ENCODE assay signal across 31 mouse cellular contexts in genomic region chr11:99177925-99178198, GRCm38 (mm10). TPM values are rescaled to one million over a fixed set of nuclear protein-coding genes. Genes with fewer than 3 reads are reported as not detected.
"Had no signal": no experiment of that assay in that cellular context is flagged by ENCODE, and none has a peak within 500 bp of the region (broad histone marks: within the 10 kb centered on the region; RNA-seq: fewer than 3 reads in every experiment).

No protein-coding gene starts in this region.

- H3K27ac ChIP-seq: heart, embryonic 10.5 days; hindbrain, embryonic 10.5 days; hindbrain, embryonic 13.5 days; hindbrain, embryonic 15.5 days; hindbrain, postnatal 0 days; layer of hippocampus, adult 2 months; left cerebral cortex, adult 2 months; limb, embryonic 10.5 days; limb, embryonic 12.5 days; liver, embryonic 13.5 days; liver, embryonic 15.5 days had no signal

- H3K9ac ChIP-seq: heart, embryonic 12.5 days; hindbrain, embryonic 13.5 days; hindbrain, embryonic 15.5 days; limb, embryonic 12.5 days; liver, embryonic 13.5 days; liver, embryonic 15.5 days had no signal

- ATAC-seq: hindbrain, postnatal 0 days had no signal

- H3K4me3 ChIP-seq: heart, embryonic 10.5 days; heart, embryonic 12.5 days; hindbrain, embryonic 10.5 days; hindbrain, embryonic 13.5 days; hindbrain, embryonic 15.5 days; layer of hippocampus, adult 2 months; left cerebral cortex, adult 2 months; limb, embryonic 10.5 days; limb, embryonic 12.5 days; liver, embryonic 13.5 days; liver, embryonic 15.5 days had no signal

- H3K36me3 ChIP-seq: heart, embryonic 10.5 days; heart, embryonic 12.5 days; hindbrain, embryonic 10.5 days; hindbrain, embryonic 13.5 days; hindbrain, embryonic 15.5 days; limb, embryonic 10.5 days; limb, embryonic 12.5 days; liver, embryonic 13.5 days; liver, embryonic 15.5 days had no signal

- H3K9me3 ChIP-seq: heart, embryonic 10.5 days; hindbrain, embryonic 13.5 days; hindbrain, embryonic 15.5 days; limb, embryonic 10.5 days; limb, embryonic 12.5 days; liver, embryonic 13.5 days; liver, embryonic 15.5 days had no signal

- H3K27me3 ChIP-seq: heart, embryonic 12.5 days; hindbrain, embryonic 13.5 days; hindbrain, embryonic 15.5 days; limb, embryonic 12.5 days; liver, embryonic 13.5 days had no signal

- DNase-seq: gastrocnemius, postnatal 10 days; gastrocnemius, postnatal 25 days; heart, adult 18-20 months; heart, postnatal 10 days; heart, postnatal 4 days; kidney, adult 18-20 months; kidney, adult 8-10 months; kidney, postnatal 10 days; kidney, postnatal 25 days; kidney, postnatal 4 days; liver; liver, embryonic 13.5 days had no signal

- H3K4me1 ChIP-seq: heart, embryonic 12.5 days; hindbrain, embryonic 10.5 days; limb, embryonic 12.5 days; liver, embryonic 15.5 days had no signal

- H3K4me2 ChIP-seq: heart, embryonic 12.5 days; hindbrain, embryonic 13.5 days; hindbrain, embryonic 15.5 days; limb, embryonic 12.5 days; liver, embryonic 11.5 days; liver, embryonic 13.5 days; liver, embryonic 15.5 days had no signal

RNA-seq across cellular contexts. Expression of gene Ccr7, which starts 23.0 kb away (rescaled TPM):
- total RNA-seq: gastrocnemius, adult 18-20 months; gastrocnemius, postnatal 25 days; granulocyte monocyte progenitor cell, adult 5-6 weeks; hindbrain, postnatal 0 days; layer of hippocampus, adult 2 months; layer of hippocampus, postnatal 10 days; layer of hippocampus, postnatal 25 days; left cerebral cortex, adult 2 months; left cerebral cortex, postnatal 14 days; left cerebral cortex, postnatal 36 days had no signal
- polyA plus RNA-seq: hindbrain, embryonic 13.5 days; hindbrain, postnatal 0 days; kidney, embryonic 14.5 days had no signal
